Mouse (Mus musculus) 3134 (cell line): ENCODE measurements around the gene Nudt4.

Experiments
- DNase-seq: peaks from one replicate; pipeline ENCODE4 v3.0.0-alpha.2; 2011; ENCODE audit warnings: low spot score; ENCODE audit not compliant: insufficient read length; ENCODE audit errors: extremely low read depth

The Nudt4 gene

DNA sequence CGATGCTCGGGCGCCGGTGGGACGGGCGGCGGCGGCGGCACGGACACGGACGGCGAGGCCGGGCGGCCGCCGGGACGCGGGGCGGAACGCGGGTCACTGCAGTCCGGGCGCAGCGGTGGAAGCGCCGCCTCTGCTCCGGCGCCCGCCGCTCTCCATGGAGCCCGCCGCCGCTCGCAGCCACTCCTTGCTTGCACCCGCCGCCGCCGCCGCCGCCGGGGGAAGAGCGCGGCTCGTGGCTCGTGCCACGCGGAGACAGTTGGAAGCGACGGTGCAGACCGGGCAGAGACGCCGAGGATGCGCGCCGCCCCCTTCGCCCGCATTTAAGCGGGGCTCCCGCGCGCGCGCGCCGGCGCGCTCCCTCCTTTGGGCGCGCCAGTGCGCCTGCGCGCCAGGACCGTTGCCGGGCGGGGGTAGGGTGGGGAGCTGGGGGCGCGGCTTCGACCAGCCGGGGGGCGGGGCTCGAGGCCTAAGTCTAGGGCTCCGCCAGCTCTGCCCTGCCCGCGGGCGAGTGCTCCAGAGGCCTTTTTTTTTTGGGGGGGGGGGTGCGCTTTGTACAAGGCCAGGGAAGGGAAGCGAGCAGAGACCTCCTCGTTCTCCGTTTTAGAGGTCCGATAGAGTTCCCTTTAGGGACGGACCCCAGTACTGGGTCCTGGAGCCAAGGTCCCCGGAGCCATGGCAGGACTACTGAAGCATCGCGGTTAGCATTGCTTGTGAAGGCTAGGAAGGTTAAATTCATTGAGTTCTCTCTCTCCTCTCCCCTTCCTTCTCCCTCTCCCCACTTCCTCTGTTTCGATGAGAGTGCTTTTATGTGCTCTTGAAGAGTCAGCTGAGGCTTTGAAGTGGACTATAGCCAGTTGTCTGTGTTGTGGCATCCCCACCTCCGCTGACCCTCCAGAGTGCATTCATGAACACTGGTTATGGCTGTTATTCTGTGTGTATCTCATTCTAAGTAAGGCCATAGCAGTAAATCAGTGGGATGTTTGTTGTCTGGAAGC, at the start of gene Nudt4:
TSS of gene Nudt4 (minus strand) at position 296 of the 995 bp plus-strand sequence.
- peak; percentile 92 for DNase-seq

DNA sequence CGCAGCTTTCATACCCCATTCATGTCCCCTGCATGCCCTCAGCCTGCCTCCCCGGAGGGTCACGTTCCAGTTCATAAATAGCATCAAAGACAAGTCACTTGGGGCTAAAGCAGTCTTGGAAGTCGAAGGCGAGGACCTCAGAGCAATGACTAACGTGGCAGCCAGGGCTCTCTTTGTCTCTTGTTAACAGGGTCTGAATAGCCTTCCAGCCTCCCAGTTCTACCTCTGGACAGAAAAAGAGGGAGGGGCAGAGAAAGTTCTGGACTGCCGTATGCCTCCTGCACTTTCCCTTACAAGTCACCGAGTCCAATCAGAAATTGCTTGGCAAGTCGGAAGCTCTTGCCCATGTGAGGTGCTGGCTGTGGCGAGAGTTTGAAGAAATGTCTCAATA, 47.4 kb upstream of the Nudt4 start:
- DNase-seq: no peak

DNA sequence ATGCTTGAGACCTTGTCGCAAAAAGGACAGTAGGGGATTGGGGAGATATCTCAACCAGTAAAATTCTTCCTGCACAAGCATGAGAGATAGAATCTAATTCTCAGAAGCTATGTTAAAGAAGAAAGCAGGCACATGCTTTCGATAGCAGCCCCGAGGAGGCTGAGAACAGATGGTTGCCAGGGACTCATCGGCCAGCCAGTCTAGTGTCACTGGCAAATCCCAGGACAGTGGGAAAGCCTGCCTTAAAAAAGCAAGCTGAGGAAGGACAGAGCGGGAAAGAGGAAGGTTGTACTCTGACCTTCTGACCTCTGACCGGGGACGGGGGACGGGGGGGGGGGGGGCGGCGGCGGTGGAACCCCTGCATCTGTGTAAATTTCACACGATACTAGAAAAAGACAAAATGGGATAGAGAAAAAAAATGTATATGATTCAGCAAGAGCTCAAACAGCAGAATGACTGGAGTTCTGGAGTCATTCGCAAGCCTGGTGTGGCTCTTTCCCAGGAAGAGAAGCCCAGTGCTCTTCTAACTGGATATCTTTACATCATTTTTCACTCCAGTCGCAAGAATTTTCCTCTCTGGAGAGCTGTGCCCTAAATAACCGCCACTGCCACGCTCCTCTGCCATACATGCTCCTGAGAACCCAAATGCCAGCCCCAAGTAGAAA, 46.9 kb upstream of the Nudt4 start:
- DNase-seq: no peak

DNA sequence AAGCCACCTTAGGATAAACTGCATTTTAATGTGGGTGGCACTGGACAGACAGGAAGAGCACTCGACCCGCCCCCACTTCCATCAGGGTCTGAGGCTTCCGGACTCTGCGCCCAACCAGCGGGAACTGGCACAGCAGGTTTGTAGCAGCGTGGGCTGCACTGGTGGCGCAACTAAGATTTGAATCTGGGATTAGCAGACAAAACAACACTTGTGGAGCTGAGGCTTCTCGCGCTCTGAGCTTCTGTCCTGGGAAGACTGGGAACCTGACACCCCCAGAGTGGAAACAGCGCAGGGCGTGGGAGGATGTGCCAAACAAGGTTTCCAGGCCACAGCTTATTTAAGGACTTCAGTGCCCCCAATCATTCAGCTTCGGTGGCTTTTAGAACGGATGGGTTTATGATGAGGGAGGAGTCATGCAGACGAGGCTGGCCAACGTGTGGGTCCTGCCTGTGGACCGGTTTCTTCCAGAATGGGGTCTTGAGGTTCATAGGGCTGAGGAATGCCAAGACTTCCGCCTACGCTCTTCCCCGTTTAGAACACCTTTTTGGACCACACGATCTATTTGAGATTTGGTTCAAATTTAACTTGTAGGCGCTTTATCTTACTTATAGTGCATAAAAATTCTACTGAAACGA, 41.1 kb upstream of the Nudt4 start:
- DNase-seq: no peak

DNA sequence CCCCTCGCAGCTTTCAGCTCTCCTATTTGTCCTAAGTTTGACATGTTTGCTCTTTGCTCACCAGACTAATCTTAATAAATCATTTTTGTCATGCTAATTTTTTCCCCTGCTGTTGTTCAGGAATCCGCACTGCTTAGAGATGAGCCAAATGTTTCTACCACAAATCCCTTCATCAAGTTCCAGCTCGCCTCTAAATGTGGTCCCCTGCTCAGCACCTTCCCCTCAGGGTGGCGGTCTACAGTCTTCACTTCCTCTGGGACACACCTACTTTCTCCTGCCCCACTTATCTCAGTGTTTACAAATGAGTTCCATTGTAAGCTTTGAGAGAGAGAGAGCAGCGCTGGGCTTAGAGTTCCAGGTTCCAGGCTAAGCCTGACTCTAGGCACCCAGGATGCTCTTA, 36.6 kb upstream of the Nudt4 start:
- no peak for DNase-seq

DNA sequence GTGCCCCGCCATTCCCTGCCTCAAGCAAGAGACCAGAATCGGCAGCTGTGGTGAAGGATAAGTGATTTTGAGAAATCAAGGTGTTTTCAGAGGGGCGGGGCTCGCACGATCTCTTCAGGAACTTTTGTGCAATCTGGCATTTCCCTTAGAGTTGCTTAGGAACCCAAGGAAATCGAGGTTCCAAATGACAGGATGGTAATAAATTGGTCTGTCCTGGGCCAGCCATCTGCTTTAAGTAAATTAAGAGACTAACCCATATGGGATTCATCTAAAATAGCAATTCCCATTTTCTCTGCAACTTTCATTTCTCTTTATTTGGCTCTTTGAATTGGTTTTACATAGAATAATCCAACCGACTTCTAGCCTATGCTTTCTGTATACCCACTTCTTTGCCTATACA, 35.8 kb upstream of the Nudt4 start:
- no peak for DNase-seq

DNA sequence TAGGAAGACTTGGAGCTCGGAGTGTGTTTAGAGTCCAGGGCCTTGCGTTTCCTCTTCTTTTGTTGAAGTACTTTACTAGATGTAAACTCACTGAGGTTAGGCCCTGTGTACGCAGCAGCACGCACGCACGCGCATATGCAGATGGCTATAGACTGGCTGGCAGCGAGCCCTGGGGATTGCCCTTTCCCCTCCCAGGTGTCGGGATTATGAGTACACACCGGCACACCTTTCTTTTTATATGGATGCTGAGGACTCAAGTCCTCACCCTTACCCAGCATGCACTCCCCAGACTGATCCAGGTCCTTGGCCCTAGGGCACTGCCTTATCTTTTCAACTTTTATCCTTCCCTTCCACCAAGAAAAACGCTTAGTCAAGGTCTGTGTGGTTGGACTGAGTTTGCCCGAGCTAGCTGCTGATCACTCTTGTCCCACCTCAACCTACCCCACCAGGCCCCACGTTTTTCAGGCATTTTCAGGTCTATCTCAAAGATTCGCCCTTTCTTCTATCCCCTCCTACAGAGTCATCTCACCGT, 34.2 kb upstream of the Nudt4 start:
- no peak for DNase-seq

DNA sequence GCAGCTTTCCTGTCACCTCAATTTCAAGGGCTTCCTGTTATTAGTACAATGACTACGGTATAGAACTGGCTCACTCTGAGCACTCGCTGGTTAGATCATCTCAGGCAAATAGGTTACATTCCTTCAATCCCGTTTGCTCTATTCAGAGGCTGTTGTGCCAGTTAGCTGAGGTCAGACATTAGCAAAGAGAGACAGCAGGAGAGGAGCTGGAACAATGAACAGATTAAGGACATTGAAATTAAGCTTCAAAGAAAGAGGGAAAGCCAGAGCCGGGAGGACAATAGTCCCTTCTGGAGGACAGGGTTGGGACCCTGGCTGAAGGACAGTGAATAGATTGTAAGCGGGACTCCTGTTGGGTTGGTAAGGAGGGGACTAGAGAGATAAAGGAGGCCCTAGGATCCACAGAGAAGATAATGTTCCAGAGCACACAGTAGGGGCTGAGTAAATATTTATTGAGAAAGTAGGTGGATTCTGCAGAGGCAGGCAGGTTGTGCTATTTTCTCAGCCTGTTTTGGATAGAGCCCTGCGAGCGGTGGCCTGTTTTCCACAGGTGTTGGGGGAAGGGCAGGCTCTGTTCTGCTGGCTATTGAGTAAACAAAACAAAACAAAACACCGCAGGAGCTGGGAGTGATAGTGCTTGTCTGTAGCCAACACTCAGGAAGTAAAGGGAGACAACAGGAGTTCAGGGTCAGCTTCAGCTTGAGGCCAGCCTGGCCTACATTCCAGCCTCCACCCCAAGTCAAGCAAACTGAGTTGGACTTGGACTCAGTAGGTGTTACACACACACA, 32.1 kb upstream of the Nudt4 start:
- DNase-seq: no peak

DNA sequence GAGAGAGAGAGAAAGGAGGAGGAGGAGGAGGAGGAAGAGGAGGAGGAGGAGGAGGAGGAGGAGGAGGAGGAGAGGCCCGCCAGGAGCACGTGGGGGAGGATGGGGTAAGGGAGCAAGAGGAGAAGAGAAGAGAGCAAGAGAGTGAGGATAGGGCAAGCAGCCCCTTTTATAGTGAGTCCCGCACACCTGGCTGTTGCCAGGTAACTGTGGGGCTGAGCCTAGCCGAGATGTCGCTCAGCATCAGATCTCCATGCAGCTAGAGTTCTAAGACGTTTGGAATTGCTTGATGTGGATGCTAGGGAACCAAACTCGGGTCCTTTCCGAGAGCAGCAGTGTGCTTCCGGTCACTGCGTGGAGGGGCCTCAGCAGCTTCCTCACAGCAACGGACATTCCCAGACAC, 30.5 kb upstream of the Nudt4 start:
- no peak for DNase-seq

DNA sequence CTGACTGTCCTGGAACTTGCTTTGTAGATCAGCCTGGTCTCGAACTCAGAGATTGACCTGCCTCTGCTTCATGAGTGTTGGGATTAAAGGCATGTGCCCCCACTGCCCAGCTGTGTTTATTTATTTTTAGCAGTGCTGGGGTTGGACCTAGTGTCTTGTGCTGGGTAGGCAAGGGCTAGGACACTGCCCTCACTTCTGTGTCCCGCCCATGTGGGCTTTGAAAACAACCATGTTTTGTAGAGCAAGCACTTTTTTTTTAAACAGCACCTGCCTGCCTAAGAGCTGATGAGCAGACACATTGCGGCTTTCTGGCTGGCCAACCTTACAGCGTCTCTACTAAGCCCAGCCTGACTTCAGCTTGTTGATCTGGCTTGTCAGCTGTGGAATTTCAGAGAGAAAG, 27.3 kb upstream of the Nudt4 start:
- no peak for DNase-seq

DNA sequence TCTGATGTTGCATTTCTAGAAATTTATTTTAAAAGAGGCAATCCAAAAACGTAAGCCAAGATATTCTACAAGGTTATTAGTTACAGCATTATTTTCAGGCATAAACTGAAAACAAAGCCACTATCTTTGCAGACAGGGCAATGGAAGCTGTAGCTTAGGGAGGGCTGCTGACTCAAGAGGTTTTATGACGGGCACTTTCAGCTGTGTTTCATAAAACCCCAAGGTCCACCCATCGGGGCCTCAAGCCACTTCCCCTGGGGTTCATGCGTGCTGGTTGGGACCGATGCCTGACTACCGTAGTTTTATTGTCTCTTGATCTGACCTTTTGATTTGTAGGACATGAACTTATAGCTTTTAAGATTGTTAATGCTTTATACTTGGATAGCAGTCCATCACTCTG, 26.2 kb upstream of the Nudt4 start:
- DNase-seq: no peak

DNA sequence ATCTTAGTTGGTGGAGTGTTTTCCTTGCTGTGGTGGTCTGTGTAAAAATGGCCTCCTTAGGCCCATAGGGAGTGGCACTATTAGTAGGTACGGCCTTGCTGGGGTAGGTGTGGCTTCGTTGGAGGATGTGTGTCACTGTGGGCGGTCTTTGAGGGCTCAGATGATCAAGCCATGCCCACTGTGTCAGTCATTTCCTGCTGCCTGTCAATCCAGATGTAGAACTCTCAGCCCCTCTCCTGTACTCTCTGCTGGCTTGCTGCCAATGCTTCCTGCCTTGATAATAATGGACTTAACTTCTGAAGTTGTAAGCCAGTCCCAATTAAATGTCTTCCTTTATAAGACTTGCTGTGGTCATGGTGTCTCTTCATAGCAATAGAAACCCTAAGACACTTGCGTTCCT, 25.2 kb upstream of the Nudt4 start:
- DNase-seq: no peak

DNA sequence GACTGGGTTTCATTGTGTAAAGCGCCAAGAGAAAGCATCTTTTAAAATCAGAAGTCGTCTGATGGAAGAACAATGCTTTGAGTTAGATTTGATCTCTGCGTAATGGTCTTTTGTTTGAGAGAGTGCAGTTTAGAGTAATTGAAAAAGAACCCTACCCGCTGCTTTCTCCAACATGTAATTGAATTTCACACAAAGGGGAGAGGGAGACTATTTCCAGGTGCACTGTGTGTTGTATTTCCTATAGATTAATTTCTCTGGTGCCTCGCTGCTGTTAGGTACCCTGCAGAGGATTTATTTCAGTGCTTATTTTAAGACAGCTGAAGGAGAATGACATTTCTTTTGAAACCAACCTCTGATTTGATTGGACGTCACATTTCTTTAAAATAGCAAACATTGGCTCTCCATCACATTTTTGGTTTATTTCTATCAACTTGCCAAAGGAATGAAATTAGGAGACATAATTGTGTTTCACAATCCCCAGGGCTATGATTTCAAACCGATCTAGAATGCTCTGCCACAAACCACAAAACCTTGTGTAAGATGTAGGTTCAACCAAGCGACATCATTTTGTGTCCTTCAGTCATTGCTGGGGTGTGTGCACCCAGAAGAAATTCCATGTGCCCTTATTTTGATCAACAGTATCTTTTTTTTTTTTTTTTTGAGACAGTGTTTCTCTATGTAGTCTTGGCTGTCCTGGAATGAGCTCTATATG, 23.7 kb upstream of the Nudt4 start:
- peak; percentile 37 for DNase-seq

DNA sequence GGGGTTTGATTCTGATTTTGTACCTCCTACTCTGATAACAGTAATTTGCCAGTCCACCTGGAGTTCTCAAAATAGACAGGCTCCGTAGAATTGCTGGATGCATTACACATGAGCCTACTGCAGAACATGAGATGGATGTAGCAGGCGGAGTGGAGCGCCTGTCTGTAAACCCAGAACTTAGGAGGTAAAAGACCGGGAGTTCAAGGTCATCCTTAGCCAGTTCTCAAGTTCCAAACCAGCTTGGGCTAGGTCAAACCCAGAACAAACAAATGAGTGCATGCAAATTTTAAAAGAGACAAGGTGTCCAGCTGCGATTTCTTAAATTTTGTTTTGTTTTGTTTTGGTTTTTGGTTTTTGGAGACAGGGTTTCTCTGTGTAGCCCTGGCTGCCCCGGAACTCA, 21.6 kb upstream of the Nudt4 start:
- DNase-seq: no peak

DNA sequence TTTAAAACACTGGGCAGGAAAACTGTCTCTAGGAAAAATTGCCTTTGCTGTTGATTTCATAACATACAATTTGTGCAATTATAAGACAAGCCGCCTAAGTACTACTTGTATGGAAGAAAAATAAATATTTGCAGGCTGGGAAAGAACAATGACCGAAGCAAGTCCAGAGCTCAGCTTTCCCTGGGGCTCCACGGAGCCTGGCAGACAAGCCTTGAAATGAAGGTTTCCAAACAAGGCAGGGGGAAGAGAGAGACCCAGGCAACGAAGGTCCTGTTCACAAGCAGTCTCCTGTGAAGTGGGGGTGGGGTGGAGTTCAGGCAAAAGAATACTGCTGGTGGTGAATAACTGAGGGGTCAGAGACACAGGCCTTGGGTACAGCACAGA, 13.6 kb upstream of the Nudt4 start:
- DNase-seq: no peak

DNA sequence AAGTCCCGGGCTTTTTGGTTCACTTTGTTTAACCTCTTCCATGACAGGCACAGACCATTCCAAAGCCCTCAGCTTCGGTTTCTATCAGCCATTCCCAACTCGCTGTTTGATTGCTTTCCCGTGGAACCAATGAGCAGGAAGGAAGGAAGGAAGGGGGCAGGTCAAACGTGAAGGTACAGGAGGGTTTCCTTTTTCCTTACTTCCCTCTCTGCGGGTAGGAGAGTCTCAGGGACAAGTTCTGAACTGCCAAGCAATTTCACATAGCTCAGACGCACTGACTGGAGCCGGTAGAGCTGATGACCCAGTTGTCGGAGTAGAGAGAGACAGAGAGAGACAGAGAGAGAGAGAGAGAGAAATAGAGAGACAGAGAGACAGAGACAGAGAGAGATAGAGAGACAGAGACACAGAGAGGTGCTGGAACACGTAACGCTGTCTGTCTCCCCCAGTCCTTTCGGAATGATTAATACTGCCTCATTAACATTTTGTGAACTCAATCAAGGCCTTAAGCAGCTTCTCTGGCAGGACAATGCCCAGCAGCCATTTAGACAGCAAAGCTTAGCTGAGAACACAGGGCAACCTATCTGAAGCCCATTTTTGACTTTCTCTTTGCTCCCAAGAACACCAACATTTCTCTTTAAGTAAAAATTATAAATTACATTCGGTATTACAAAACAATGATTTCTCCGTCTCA, 13.1 kb upstream of the Nudt4 start:
- no peak for DNase-seq

DNA sequence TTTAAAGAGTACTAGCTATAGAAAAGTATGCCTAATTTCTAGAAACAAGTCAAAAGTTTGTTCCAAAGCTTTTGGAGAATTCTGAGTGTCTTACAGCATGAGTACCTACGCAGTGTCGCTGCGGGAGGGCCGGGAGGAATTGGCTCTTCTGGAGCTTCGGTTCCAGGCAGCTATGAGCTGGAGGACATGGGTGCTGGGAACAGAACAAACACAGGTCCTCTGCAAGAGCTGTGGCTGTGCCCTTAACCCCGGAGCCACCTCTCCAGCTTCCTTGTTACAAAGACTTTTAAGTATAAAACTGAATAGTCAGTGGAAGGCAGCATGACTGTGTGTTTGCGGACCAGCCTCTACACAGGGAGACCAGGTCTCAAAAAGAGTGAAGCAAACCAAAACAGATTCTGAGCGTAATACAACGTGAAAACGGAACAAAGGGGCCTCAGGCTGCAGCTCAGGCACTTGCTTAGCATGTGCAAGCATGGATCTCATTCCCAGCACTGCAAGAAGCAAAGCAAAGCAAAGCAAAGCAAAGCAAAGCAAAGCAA, 12.0 kb upstream of the Nudt4 start:
- DNase-seq: no peak

DNA sequence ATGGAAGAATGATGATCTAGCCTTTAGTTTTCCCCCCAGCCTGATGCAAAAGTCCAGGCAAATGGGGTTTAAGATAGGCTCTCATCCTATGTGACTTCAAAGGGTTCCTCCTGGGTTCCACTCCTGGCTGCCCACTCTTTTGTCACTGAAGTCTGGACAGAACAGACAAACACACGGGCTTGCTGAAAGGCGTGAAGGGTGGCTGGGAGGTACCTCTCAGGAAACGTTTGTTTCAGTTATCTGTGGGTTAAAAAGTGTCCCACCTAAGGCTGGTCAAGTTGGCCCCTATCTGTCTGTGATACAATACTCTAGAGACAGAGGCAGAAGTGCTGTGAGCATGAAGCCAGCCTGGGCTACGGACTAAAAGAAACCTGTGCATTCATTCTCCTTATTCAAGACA, 11.0 kb upstream of the Nudt4 start:
- DNase-seq: no peak

DNA sequence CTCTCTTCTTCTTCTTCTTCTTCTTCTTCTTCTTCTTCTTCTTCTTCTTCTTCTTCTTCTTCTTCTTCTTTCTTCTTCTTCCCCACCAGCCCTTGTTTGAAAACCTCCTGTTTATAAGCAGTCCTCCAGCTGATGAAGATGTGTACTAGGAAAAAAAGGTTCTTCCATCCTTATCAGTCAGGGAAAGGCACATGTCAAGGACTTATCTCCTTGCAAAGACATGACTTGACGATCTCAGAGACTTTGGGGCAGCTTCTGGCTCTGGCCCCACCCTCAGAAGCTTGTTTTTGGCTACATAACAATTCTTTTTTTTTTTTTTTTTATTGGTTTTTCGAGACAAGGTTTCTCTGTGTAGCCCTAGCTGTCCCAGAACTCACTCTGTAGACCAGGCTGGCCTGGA, 5.5 kb upstream of the Nudt4 start:
- no peak for DNase-seq
